Mouse (Mus musculus) midbrain, embryonic 16.5 days (tissue): Measurements from ENCODE around the gene Eif2b4. TPM values are rescaled to one million over a fixed set of nuclear protein-coding genes. Genes with fewer than 3 reads are reported as not detected.

ENCODE experiments used
- ATAC-seq: fragments of 200-750 bp; cut with Nextera tagmentation; 2 replicates; pipeline ENCODE4 v1.8.0; 2017; ENCODE audit warnings: moderate TSS enrichment
- H3K27ac ChIP-seq: fragments of 300-500 bp; sonication (generic); 2 replicates; pipeline ENCODE4 v1.5.1; 2014; ENCODE audit warnings: mild to moderate bottlenecking, low read length, mixed read lengths
- H3K27me3 ChIP-seq: fragments of 300-500 bp; sonication (generic); 2 replicates; pipeline ENCODE4 v1.6.1; 2014; ENCODE audit warnings: low read depth, low read length, mixed read lengths; ENCODE audit not compliant: control insufficient read depth, insufficient read depth
- H3K36me3 ChIP-seq: fragments of 300-500 bp; sonication (generic); 2 replicates; pipeline ENCODE4 v1.6.1; 2014; ENCODE audit warnings: mild to moderate bottlenecking, low read length, moderate library complexity, mixed read lengths; ENCODE audit not compliant: control insufficient read depth, insufficient read depth
- H3K4me1 ChIP-seq: fragments of 300-500 bp; sonication (generic); 2 replicates; pipeline ENCODE4 v1.6.1; 2014; ENCODE audit warnings: mild to moderate bottlenecking, low read length, mixed read lengths; ENCODE audit not compliant: control insufficient read depth, insufficient read depth
- H3K4me2 ChIP-seq: fragments of 300-500 bp; sonication (generic); 2 replicates; pipeline ENCODE4 v1.6.1; 2014; ENCODE audit warnings: mild to moderate bottlenecking, low read length, mixed read lengths
- H3K4me3 ChIP-seq: fragments of 300-500 bp; sonication (generic); 2 replicates; pipeline ENCODE4 v1.5.1; 2014; ENCODE audit warnings: low read depth, mild to moderate bottlenecking, low read length, moderate library complexity, mixed read lengths
- H3K9ac ChIP-seq: fragments of 300-500 bp; sonication (generic); 2 replicates; pipeline ENCODE4 v1.6.1; 2014; ENCODE audit warnings: low read depth, low read length, mixed read lengths
- H3K9me3 ChIP-seq: fragments of 300-500 bp; sonication (generic); replicated peaks from 2 replicates; pipeline ENCODE4 v1.6.1; 2014; ENCODE audit warnings: mild to moderate bottlenecking, low read length, mixed read lengths; ENCODE audit not compliant: control insufficient read depth, poor library complexity, severe bottlenecking
- WGBS: fragments of 180-500 bp; shearing (Covaris S2); extraction: QIAGEN DNeasy Blood & Tissue Kit; methylation state at CpG from one replicate; pipeline ENCODE4 v1.1.7; 2014; 5-methylcytosine and 5-hydroxymethylcytosine counted together
- polyA plus RNA-seq: library from polyadenylated mRNA; unstranded; fragments of >200 nt; fragmentation: Nextera tagmentation; extraction: Ambion mirVana; gene quantifications from 2 replicates; pipeline ENCODE4 v1.2.1, GENCODE M21; 2015

The Eif2b4 gene
- polyA plus RNA-seq, 1 experiment from 2014 or later: 93.8 TPM

DNA sequence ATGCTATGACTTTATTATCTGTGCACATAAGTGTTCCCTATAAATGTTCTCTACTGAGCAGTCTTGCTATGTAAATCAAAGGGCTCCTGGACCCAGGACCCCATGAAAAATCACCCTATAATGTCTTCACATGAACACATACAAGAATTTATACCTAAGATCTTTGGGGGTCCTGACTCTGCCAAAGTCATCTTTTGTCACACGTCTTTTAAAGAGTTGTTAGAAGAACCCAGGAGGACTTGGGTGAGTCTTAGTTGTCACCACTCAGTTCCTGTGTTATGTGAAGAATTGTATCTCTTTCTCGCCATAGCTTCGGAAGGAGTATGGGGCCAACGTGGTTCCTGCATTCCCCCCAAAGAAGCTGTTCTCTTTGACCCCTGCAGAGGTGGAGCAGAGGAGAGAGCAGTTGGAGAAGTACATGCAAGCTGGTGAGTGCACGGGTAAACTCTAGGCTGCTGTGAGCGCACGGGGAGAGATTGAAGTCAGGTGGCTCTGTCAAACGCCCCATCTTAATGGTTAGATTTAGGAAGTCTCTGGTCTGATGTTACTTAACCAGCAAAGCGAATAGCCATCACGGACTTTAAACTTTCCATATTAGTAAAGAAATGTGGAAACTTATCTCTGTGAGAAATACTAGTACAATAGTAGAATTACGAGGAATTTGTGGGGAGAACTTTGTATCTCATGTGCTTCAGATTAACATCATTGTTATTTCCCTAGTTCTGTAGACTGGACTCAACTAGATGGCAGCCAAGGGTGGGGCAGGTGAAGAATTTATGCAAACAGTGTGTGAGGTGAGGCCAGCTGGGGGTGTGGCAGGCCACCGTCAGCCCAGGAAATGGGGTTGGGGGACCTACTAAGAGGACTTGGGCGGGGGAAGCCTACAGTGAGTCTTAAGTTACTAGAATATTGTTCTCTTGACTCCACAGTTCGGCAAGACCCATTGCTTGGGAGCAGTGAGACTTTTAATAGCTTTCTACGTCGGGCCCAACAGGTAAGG, 1.6 kb upstream of the Eif2b4 start:
- no peak overlapping the region for H3K9ac ChIP-seq
- ATAC-seq: no peak

GRCm38 (mm10) chr5:31193631-31194281, 526 bp upstream of the Eif2b4 start:
- Histone ChIP-seq H3K27me3 (no peaks in the 10 kb centered on the region), H3K27ac (peak overlapping the region; percentile 85), H3K9me3 (no peaks in the 10 kb centered on the region), H3K4me2 (peak overlapping the region; percentile 96), H3K36me3 (peaks cover 53% of the 10 kb centered on the region), H3K9ac (peak overlapping the region; percentile 91), H3K4me3 (peak overlapping the region; percentile 77), H3K4me1 (peaks cover 20% of the 10 kb centered on the region)
- ATAC-seq: no peak
- WGBS: 11% methylated on average over 25 of the region's 25 CpGs

More for the DNA sequence above, 1.6 kb upstream of the Eif2b4 start:
- H3K4me3 ChIP-seq: no peak overlapping the region
- no peaks in the 10 kb centered on the region for H3K9me3 ChIP-seq
- H3K4me2 ChIP-seq: peak overlapping the region; percentile 96; the same call in 1 of the 2 replicates
- peaks cover 56% of the 10 kb centered on the region for H3K36me3 ChIP-seq
- peaks cover 20% of the 10 kb centered on the region for H3K4me1 ChIP-seq
- 90% methylated on average over 16 of the region's 16 CpGs for WGBS
- H3K27me3 ChIP-seq: no peaks in the 10 kb centered on the region
- H3K27ac ChIP-seq: no peak overlapping the region

DNA sequence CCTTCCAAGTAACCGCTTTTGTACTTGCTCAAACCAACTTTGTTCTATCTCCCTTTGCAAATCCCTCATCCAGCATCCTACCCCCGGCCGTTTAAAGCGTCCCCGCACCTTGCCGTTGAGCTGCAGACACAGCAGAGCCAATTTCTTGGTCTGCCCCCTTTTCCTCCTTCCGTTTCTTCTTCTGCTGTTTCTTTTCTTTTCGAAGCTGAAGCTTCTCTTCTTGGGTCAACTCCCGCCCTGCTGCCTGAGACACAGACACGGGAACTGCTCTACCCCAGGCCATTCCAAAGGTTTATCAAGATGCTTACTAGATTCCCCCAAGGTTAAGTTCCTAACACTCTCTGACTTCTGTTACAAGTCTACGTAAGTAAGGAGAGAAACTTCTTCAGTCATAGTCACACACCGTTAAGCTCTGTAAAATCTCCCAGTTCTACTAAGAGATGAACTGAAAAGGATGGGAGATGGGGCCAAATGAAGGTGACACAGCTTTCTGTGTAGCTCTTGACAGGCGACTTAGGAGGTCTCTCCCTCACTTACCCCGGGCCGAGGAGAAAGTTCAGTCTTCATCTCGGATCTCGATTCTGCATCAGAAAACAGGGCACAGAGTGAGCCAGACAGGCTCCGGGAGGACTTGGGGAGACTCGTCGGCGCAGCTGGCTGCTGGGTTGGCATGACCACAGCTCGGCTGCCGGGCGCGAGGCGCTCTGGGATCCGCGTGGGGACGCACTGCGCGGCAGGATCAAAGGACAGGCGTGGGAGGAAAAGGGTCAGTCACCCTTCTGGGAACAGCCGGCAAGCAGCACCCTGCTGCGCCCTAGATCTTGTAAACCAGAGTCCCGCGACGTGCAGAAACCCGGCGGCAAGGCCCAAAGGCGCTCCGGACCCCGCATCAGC, 938 bp downstream of the Eif2b4 start:
- Histone ChIP-seq H3K9ac (peak overlapping the region; percentile 77), H3K27ac (peak overlapping the region; percentile 81), H3K27me3 (no peaks in the 10 kb centered on the region), H3K36me3 (peaks cover 49% of the 10 kb centered on the region), H3K9me3 (no peaks in the 10 kb centered on the region), H3K4me2 (peak overlapping the region; percentile 68), H3K4me1 (peaks cover 20% of the 10 kb centered on the region), H3K4me3 (peak overlapping the region; percentile 77)
- ATAC-seq: peak; percentile 72
- 15% methylated on average over 42 of the region's 42 CpGs for whole genome bisulfite sequencing

DNA sequence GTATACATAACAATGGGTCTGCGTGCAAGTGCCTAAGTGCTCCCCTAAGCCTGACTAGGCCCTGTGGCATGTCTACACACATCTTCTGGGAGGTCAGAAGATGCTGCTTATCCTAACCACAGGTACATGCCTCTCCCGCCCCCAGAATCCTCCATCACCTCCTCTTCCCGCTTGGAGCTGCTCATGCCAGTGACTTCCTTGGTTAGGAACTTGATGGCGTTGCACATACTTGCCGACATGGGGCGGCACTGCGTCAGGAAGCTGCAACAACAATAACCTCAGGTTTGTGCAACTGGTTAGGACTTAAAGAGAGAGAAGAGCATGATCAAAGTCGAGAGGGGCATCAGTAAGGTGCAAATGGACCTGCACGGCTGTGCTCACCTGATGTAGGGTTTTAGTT, 3.0 kb downstream of the Eif2b4 start:
- Histone ChIP-seq H3K4me2 (no peak overlapping the region), H3K9me3 (no peaks in the 10 kb centered on the region), H3K27ac (no peak overlapping the region), H3K36me3 (peaks cover 33% of the 10 kb centered on the region), H3K4me3 (no peak overlapping the region), H3K9ac (no peak overlapping the region), H3K27me3 (no peaks in the 10 kb centered on the region), H3K4me1 (peaks cover 20% of the 10 kb centered on the region)
- ATAC-seq: no peak
- WGBS: 90% methylated on average over 9 of the region's 9 CpGs

DNA sequence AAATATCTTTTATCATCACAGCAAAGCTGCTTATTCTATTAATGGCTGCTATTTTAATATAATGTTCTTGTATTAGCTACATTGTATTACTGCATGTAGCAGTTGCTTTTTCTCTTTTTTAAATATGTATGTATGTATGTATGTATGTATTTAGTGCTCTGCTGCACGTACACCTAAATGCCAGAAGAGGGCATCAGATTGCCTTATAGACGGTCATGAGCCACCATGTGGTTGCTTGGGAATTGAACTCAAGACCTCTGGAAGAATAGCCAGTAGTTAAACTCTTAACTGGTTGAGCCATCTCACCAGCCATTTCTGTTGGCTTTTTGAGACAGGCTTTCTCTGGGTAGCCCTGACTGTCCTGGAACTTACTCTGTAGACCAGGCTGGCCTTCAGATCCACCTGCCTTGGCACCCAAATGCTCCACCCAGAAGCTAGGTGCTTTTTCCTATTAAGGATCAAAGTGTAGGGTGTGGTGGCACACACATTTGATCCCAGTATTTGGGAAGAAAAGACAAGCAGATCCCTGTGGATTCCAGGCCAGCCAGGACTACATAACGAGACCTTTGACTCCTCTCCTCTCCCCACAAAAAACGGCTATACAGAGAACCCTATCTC, 4.9 kb downstream of the Eif2b4 start:
- Histone ChIP-seq H3K27me3 (no peaks in the 10 kb centered on the region), H3K4me1 (peaks cover 12% of the 10 kb centered on the region), H3K4me2 (no peak overlapping the region), H3K27ac (no peak overlapping the region), H3K9ac (no peak overlapping the region), H3K4me3 (no peak overlapping the region), H3K9me3 (no peaks in the 10 kb centered on the region), H3K36me3 (peaks cover 30% of the 10 kb centered on the region)
- 75% methylated on average over 4 of the region's 4 CpGs for WGBS
- no peak for ATAC-seq

DNA sequence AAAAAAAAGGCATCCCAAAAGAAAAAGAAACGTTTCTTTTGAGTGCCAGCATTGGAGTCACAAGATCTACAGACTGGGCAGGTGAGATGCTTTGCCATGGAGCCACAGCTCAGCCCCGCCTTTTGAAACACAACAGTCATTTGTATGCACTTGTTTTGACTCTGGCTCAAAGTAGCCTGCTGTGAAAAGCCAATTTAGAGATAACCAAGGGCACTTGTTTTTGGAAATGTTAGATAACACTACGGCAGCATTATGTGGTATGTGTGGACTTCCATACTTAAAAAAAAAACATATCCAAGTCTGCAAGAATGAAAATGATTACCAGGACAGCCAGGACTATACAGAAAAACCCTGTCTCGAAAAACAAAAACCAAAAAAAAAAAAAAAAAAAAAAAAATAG, 9.6 kb downstream of the Eif2b4 start:
- no peak overlapping the region for H3K9ac ChIP-seq
- H3K4me3 ChIP-seq: no peak overlapping the region
- no peak overlapping the region for H3K27ac ChIP-seq
- 67% methylated on average over 4 of the region's 4 CpGs for WGBS
- H3K36me3 ChIP-seq: peaks cover 13% of the 10 kb centered on the region
- no peaks in the 10 kb centered on the region for H3K27me3 ChIP-seq
- H3K4me1 ChIP-seq: peaks cover 8% of the 10 kb centered on the region
- no peak for ATAC-seq
- no peaks in the 10 kb centered on the region for H3K9me3 ChIP-seq
- H3K4me2 ChIP-seq: no peak overlapping the region

- peaks cover 9% of the 10 kb centered on the region for H3K4me1 ChIP-seq
- no peaks in the 10 kb centered on the region for H3K27me3 ChIP-seq
- 95% methylated on average over 9 of the region's 9 CpGs for WGBS
- H3K36me3 ChIP-seq: no peaks in the 10 kb centered on the region
- no peak overlapping the region for H3K4me3 ChIP-seq
- no peak overlapping the region for H3K27ac ChIP-seq
- ATAC-seq: no peak
- H3K4me2 ChIP-seq: no peak overlapping the region
- no peaks in the 10 kb centered on the region for H3K9me3 ChIP-seq
- H3K9ac ChIP-seq: no peak overlapping the region
Measured at GRCm38 (mm10) chr5:31181183-31181770, 12.0 kb downstream of the Eif2b4 start.
